Mouse (Mus musculus) myocyte (in vitro differentiated cells): Measurements from ENCODE around the gene Zfp428. TPM values are rescaled to one million over a fixed set of nuclear protein-coding genes. Genes with fewer than 3 reads are reported as not detected.

ENCODE experiments used
- H3K27me3 ChIP-seq: one replicate; pipeline ENCODE4 v1.6.1; 2011; ENCODE audit not compliant: control insufficient read depth, insufficient read depth, insufficient read length
- H3K36me3 ChIP-seq: one replicate; pipeline ENCODE4 v1.6.1; 2011; ENCODE audit not compliant: control insufficient read depth, insufficient read depth
- H3K4me2 ChIP-seq: one replicate; pipeline ENCODE4 v1.6.1; 2011; ENCODE audit warnings: low read depth, control low read depth
- H3K4me3 ChIP-seq: one replicate; pipeline ENCODE4 v1.5.1; 2011; ENCODE audit warnings: mild to moderate bottlenecking, control low read depth, moderate library complexity
- H3K79me2 ChIP-seq: one replicate; pipeline ENCODE4 v1.6.1; 2011; ENCODE audit not compliant: control insufficient read depth, insufficient read depth
- H3ac ChIP-seq: one replicate; pipeline ENCODE4 v1.6.1; 2011; ENCODE audit not compliant: control insufficient read depth, insufficient read length
- CEBPB ChIP-seq: IDR thresholded peaks from 2 replicates; pipeline ENCODE4 v1.6.1; 2011; ENCODE audit warnings: mild to moderate bottlenecking, moderate library complexity; ENCODE audit not compliant: poor library complexity, insufficient read depth, severe bottlenecking
- E2F4 ChIP-seq: IDR thresholded peaks from one replicate; pipeline ENCODE4 v1.6.1; 2011; ENCODE audit warnings: mild to moderate bottlenecking, control low read depth, moderate library complexity; ENCODE audit not compliant: insufficient read depth
- MAX ChIP-seq: IDR thresholded peaks from one replicate; pipeline ENCODE4 v1.6.1; 2011; ENCODE audit warnings: low read depth, mild to moderate bottlenecking, control low read depth
- MYOD1 ChIP-seq, 3 experiments: IDR thresholded peaks; one replicate each; pipeline ENCODE4 v1.6.1; 2011; ENCODE audit warnings: control low read depth in 2 of 3, low read depth in 2 of 3, mild to moderate bottlenecking in 2 of 3, moderate library complexity in 1 of 3; ENCODE audit not compliant: insufficient read length in 2 of 3, control insufficient read depth in 1 of 3
- MYOG ChIP-seq, 3 experiments: IDR thresholded peaks; one replicate each; pipeline ENCODE4 v1.6.1; 2011; ENCODE audit warnings: control low read depth in 2 of 3, low read depth in 2 of 3, mild to moderate bottlenecking in 2 of 3; ENCODE audit not compliant: insufficient read length in 2 of 3, control insufficient read depth in 1 of 3, insufficient read depth in 1 of 3
- POLR2A ChIP-seq: IDR thresholded peaks from one replicate; pipeline ENCODE4 v1.6.1; 2011; ENCODE audit warnings: low read depth, mild to moderate bottlenecking, control low read depth, moderate library complexity; ENCODE audit not compliant: insufficient read length
- POLR2AphosphoS2 ChIP-seq: IDR thresholded peaks from one replicate; pipeline ENCODE4 v1.6.1; 2011; ENCODE audit warnings: low read depth, control low read depth; ENCODE audit not compliant: insufficient read length
- REST ChIP-seq: IDR thresholded peaks from one replicate; pipeline ENCODE4 v1.6.1; 2011; ENCODE audit warnings: mild to moderate bottlenecking, control low read depth, moderate library complexity; ENCODE audit not compliant: insufficient read depth, insufficient read length
- SRF ChIP-seq: IDR thresholded peaks from one replicate; pipeline ENCODE4 v1.6.1; 2011; ENCODE audit warnings: low read depth; ENCODE audit not compliant: control insufficient read depth, insufficient read length
- TCF12 ChIP-seq: IDR thresholded peaks from one replicate; pipeline ENCODE4 v1.6.1; 2011; ENCODE audit warnings: mild to moderate bottlenecking, control low read depth; ENCODE audit not compliant: poor library complexity, insufficient read depth, severe bottlenecking
- TCF3 ChIP-seq: IDR thresholded peaks from one replicate; pipeline ENCODE4 v1.6.1; 2011; ENCODE audit warnings: low read depth, control low read depth; ENCODE audit not compliant: insufficient read length
- USF1 ChIP-seq: IDR thresholded peaks from one replicate; pipeline ENCODE4 v1.6.1; 2011; ENCODE audit warnings: low read depth, mild to moderate bottlenecking, control low read depth, moderate library complexity
- polyA plus RNA-seq: library from polyadenylated mRNA; unstranded; fragments of >200 nt; fragmentation: generic; extraction: Trizol; gene quantifications from one replicate; pipeline ENCODE4 v1.2.1, GENCODE M21; 2012; ENCODE audit warnings: missing spikeins

Zfp428 gene
- polyA plus RNA-seq, 1 experiment, result 30.0 TPM

- no peak overlapping the region for H3ac ChIP-seq
- peaks cover 1% of the 10 kb centered on the region for H3K79me2 ChIP-seq
- H3K36me3 ChIP-seq, result no peaks in the 10 kb centered on the region
- H3K4me2 ChIP-seq, result no peak overlapping the region
- no peaks in the 10 kb centered on the region for H3K27me3 ChIP-seq
- no peak overlapping the region for H3K4me3 ChIP-seq
- TF ChIP-seq TCF12, result no peak
- no peak for TF ChIP-seq E2F4
- no peak for TF ChIP-seq MYOG (IDR thresholded peaks at IDR 0.05; ENCODE audit: control insufficient read depth in 1 of 3, insufficient read depth in 1 of 3, insufficient read length in 2 of 3, low read depth in 2 of 3)
- no peak for TF ChIP-seq USF1
- no peak for TF ChIP-seq MAX
- TF ChIP-seq SRF, result no peak
- no peak for TF ChIP-seq POLR2A
- no peak for TF ChIP-seq POLR2AphosphoS2
These were observed 5.9 kb upstream of the Zfp428 start for GRCm38 (mm10) chr7:24500929-24501328.

- H3K4me2 ChIP-seq, result no peak overlapping the region
- H3K79me2 ChIP-seq, result peaks cover 5% of the 10 kb centered on the region
- no peaks in the 10 kb centered on the region for H3K27me3 ChIP-seq
- no peak overlapping the region for H3K4me3 ChIP-seq
- H3K36me3 ChIP-seq, result no peaks in the 10 kb centered on the region
- no peak overlapping the region for H3ac ChIP-seq
- no peak for TF ChIP-seq TCF3
- TF ChIP-seq E2F4, result no peak
- no peak for TF ChIP-seq MYOD1 (IDR thresholded peaks at IDR 0.05; ENCODE audit: control insufficient read depth in 1 of 3, insufficient read length in 2 of 3, low read depth in 2 of 3)
- no peak for TF ChIP-seq POLR2A
- no peak for TF ChIP-seq SRF
- no peak for TF ChIP-seq CEBPB
- TF ChIP-seq REST, result no peak
- no peak for TF ChIP-seq USF1
- no peak for TF ChIP-seq POLR2AphosphoS2
- TF ChIP-seq TCF12, result no peak
- TF ChIP-seq MYOG (IDR thresholded peaks at IDR 0.05; ENCODE audit: control insufficient read depth in 1 of 3, insufficient read depth in 1 of 3, insufficient read length in 2 of 3, low read depth in 2 of 3), result no peak
- no peak for TF ChIP-seq MAX
These were observed 5.3 kb upstream of the Zfp428 start for GRCm38 (mm10) chr7:24501492-24501891.

- H3K4me2 ChIP-seq, result no peak overlapping the region
- peaks cover 19% of the 10 kb centered on the region for H3K79me2 ChIP-seq
- no peak overlapping the region for H3K4me3 ChIP-seq
- TF ChIP-seq POLR2A (no peak), POLR2AphosphoS2 (peak; percentile 51)
- H3ac ChIP-seq, result no peak overlapping the region
- no peaks in the 10 kb centered on the region for H3K36me3 ChIP-seq
- H3K27me3 ChIP-seq, result no peaks in the 10 kb centered on the region
These were observed 2.8 kb upstream of the Zfp428 start for GRCm38 (mm10) chr7:24504004-24504403.

GRCm38 (mm10) chr7:24504868-24505267 lies 1.9 kb upstream of the Zfp428 start:
- H3K4me2 ChIP-seq, result no peak overlapping the region
- H3ac ChIP-seq, result no peak overlapping the region
- no peak overlapping the region for H3K4me3 ChIP-seq
- peaks cover 20% of the 10 kb centered on the region for H3K79me2 ChIP-seq
- no peak for TF ChIP-seq REST
- no peak for TF ChIP-seq MAX
- no peak for TF ChIP-seq TCF12
- peak; percentile 55 for TF ChIP-seq POLR2AphosphoS2
- no peak for TF ChIP-seq CEBPB
- TF ChIP-seq SRF, result no peak
- no peak for TF ChIP-seq E2F4
- TF ChIP-seq MYOG (IDR thresholded peaks at IDR 0.05; ENCODE audit: control insufficient read depth in 1 of 3, insufficient read depth in 1 of 3, insufficient read length in 2 of 3, low read depth in 2 of 3), result no peak
- H3K36me3 ChIP-seq, result no peaks in the 10 kb centered on the region
- no peaks in the 10 kb centered on the region for H3K27me3 ChIP-seq

- Histone ChIP-seq H3K4me3 (peak overlapping the region; percentile 80), H3K4me2 (peak overlapping the region; percentile 90), H3K27me3 (no peaks in the 10 kb centered on the region), H3K36me3 (no peaks in the 10 kb centered on the region), H3ac (no peak overlapping the region), H3K79me2 (peaks cover 20% of the 10 kb centered on the region)
- no peak for TF ChIP-seq TCF12
- no peak for TF ChIP-seq USF1
- TF ChIP-seq E2F4, result no peak
- TF ChIP-seq MYOG (IDR thresholded peaks at IDR 0.05; ENCODE audit: control insufficient read depth in 1 of 3, insufficient read depth in 1 of 3, insufficient read length in 2 of 3, low read depth in 2 of 3), result no peak
- no peak for TF ChIP-seq POLR2A
- TF ChIP-seq CEBPB, result no peak
- no peak for TF ChIP-seq SRF
- no peak for TF ChIP-seq TCF3
- TF ChIP-seq REST, result no peak
- TF ChIP-seq POLR2AphosphoS2, result no peak
- TF ChIP-seq MYOD1 (IDR thresholded peaks at IDR 0.05; ENCODE audit: control insufficient read depth in 1 of 3, insufficient read length in 2 of 3, low read depth in 2 of 3), result no peak
- no peak for TF ChIP-seq MAX
These were observed 1.2 kb upstream of the Zfp428 start for GRCm38 (mm10) chr7:24505447-24506064.
